Mouse (Mus musculus) spleen, adult 2 months (tissue): Measurements from ENCODE around the gene Fam131c. TPM values are rescaled to one million over a fixed set of nuclear protein-coding genes. Genes with fewer than 3 reads are reported as not detected.

Experiments
- DNase-seq, 2 experiments: peaks; one replicate each; pipeline versions ENCODE4 v3.0.0 to v3.0.0-alpha.2; 2012 to 2021; ENCODE audit warnings: low spot score in 2 of 2, low read depth in 1 of 2
- H3K27ac ChIP-seq: fragments of 200-500 bp; 2 replicates; pipeline ENCODE4 v1.5.1; 2012; ENCODE audit warnings: low read length, inconsistent platforms; ENCODE audit not compliant: insufficient read depth
- H3K27me3 ChIP-seq: fragments of 200-500 bp; 2 replicates; pipeline ENCODE4 v1.6.1; 2012; ENCODE audit warnings: mild to moderate bottlenecking, moderate library complexity, low read length, inconsistent platforms; ENCODE audit not compliant: control insufficient read depth, insufficient read depth
- H3K36me3 ChIP-seq: fragments of 200-500 bp; 2 replicates; pipeline ENCODE4 v1.6.1; 2012; ENCODE audit warnings: mild to moderate bottlenecking, low read length, inconsistent platforms; ENCODE audit not compliant: control insufficient read depth, insufficient read depth
- H3K4me1 ChIP-seq: fragments of 200-500 bp; 2 replicates; pipeline ENCODE4 v1.6.1; 2011; ENCODE audit warnings: inconsistent platforms; ENCODE audit not compliant: control insufficient read depth, insufficient read depth, insufficient read length
- H3K4me3 ChIP-seq: fragments of 200-500 bp; 2 replicates; pipeline ENCODE4 v1.5.1; 2011; ENCODE audit warnings: mild to moderate bottlenecking, inconsistent platforms; ENCODE audit not compliant: insufficient read depth, insufficient read length; ENCODE audit errors: extremely low read depth
- CTCF ChIP-seq: fragments of 200-500 bp; IDR thresholded peaks from 2 replicates; pipeline ENCODE4 v1.5.1; 2011; ENCODE audit warnings: mild to moderate bottlenecking, inconsistent platforms; ENCODE audit not compliant: insufficient read depth, insufficient read length, insufficient replicate concordance; ENCODE audit errors: extremely low read depth
- POLR2A ChIP-seq: fragments of 200-500 bp; IDR thresholded peaks from 2 replicates; pipeline ENCODE4 v1.6.1; 2011; ENCODE audit warnings: low read depth, low read length, inconsistent platforms
- WGBS: fragments of 180-500 bp; shearing (Covaris S2); methylation state at CpG from one replicate; pipeline ENCODE4 v1.1.7; 2018; 5-methylcytosine and 5-hydroxymethylcytosine counted together
- polyA plus RNA-seq: library from polyadenylated mRNA; depleted of rRNA; stranded (reverse); fragments of >200 nt; gene quantifications from 2 replicates; pipeline ENCODE4 v1.2.3, GENCODE M21; 2012

Fam131c gene
- polyA plus RNA-seq, 1 experiment: 0.22 TPM

- H3K27me3 ChIP-seq: no peaks in the 10 kb centered on the region
- no peak for TF ChIP-seq CTCF
- no peak for TF ChIP-seq POLR2A
- 15% methylated on average over 27 of the region's 27 CpGs for WGBS
- peaks cover 10% of the 10 kb centered on the region; the same call in 1 of the 2 replicates for H3K4me1 ChIP-seq
- H3K27ac ChIP-seq: no peak overlapping the region
- H3K36me3 ChIP-seq: no peaks in the 10 kb centered on the region
- no peak overlapping the region for H3K4me3 ChIP-seq
- DNase-seq: peak; percentile 60 to 69
These were observed 51.6 kb downstream of the Fam131c start for GRCm38 (mm10) chr4:141419398-141420191.

DNA sequence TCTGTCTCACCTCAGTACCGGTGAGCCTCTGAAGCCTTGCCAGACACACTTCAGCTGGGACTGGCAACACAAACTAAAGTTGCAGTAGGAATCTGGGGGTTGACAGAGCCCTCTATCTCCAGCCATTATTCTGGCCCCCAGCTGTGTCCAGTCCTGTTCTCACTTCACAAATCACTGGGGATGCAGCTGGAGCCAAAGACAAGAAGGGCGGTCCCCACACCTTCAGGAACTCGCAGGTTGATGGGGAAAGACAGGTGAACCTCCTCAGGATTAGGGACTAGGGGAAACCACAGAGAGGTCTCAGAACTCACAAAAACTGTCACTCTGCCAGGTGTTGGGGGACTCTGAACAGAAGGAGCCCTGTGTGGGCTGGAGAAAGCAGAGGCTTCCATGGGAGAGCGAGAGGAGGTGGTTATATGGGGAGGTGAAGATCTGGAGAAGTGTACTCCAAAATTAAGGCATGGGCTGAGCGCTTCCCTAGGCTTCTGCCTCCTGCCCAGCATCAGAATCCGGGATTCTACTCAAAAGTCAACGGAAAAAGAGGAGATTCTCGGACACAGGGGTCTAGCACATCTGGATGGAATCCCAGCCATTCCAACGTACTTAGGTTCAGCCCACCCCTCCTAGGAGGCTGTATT, 52.3 kb downstream of the Fam131c start, which contains the start of gene Hspb7:
TSS of gene Hspb7 (plus strand) at position 588 of the 638 bp plus-strand sequence.
- Histone ChIP-seq H3K36me3 (no peaks in the 10 kb centered on the region), H3K4me3 (no peak within 1 kb of the TSS), H3K27ac (no peak within 1 kb of the TSS), H3K27me3 (no peaks in the 10 kb centered on the region), H3K4me1 (peaks cover 13% of the 10 kb centered on the region; the same call in 1 of the 2 replicates)
- DNase-seq: no peak
- WGBS: 72% methylated on average over 9 of the region's 9 CpGs
- no peak for TF ChIP-seq CTCF
- no peak for TF ChIP-seq POLR2A

DNA sequence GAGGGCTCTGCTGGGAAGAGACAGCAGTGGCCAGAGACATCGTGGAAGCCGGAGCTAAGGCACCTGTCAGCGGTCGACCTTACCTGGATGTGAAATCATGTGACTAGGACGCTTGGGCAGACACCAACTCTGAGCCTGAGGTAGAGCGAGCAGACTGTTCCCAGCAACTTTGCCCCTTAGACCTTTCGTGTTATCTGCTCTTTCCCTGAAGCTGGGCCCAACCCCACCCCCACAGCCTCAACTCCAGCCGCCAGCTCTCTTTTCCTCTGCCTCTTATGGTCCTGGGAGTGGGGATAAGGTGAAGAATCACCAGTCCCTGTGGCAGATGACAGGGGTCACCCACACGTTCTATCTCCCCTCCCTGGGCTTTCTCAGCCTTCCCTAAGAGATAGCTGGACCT, 52.9 kb downstream of the Fam131c start:
- Histone ChIP-seq H3K4me3 (no peak overlapping the region), H3K27ac (no peak overlapping the region), H3K27me3 (no peaks in the 10 kb centered on the region), H3K36me3 (no peaks in the 10 kb centered on the region), H3K4me1 (peaks cover 14% of the 10 kb centered on the region; the same call in 1 of the 2 replicates)
- WGBS: 89% methylated on average over 9 of the region's 9 CpGs
- no peak for DNase-seq
- no peak for TF ChIP-seq POLR2A
- TF ChIP-seq CTCF: no peak

DNA sequence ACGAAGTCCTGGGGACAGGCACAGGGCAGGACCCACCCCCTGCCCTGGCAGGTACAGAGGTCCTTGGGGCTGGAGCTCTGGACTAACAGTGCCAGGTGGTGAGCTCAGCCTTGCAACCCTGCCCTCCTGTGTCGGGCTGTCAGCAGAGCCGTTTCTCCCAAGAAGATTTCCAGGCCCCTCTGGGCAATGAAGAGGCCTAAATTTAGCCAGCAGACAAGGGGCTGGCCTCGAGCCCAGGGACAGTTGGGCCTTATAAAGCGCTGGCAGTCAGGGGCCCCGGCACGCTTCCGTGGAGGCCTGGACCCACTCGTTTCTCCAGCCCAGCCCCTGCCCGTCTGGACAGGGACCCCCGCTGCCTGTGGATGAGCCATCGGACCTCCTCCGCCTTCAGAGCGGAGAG, 53.4 kb downstream of the Fam131c start:
- 90% methylated on average over 14 of the region's 14 CpGs for WGBS
- peaks cover 14% of the 10 kb centered on the region; the same call in 1 of the 2 replicates for H3K4me1 ChIP-seq
- no peak for DNase-seq
- H3K27ac ChIP-seq: no peak overlapping the region
- H3K4me3 ChIP-seq: no peak overlapping the region
- H3K27me3 ChIP-seq: no peaks in the 10 kb centered on the region
- H3K36me3 ChIP-seq: no peaks in the 10 kb centered on the region
- no peak for TF ChIP-seq CTCF
- TF ChIP-seq POLR2A: no peak

GRCm38 (mm10) chr4:141422841-141423240, 54.8 kb downstream of the Fam131c start:
- no peak overlapping the region for H3K27ac ChIP-seq
- H3K36me3 ChIP-seq: no peaks in the 10 kb centered on the region
- no peak for TF ChIP-seq POLR2A
- 88% methylated on average over 5 of the region's 5 CpGs for WGBS
- no peak overlapping the region for H3K4me3 ChIP-seq
- H3K4me1 ChIP-seq: peaks cover 14% of the 10 kb centered on the region; the same call in 1 of the 2 replicates
- no peak for DNase-seq
- H3K27me3 ChIP-seq: no peaks in the 10 kb centered on the region

- Histone ChIP-seq H3K27ac (no peak overlapping the region), H3K36me3 (no peaks in the 10 kb centered on the region), H3K4me3 (no peak overlapping the region), H3K27me3 (no peaks in the 10 kb centered on the region), H3K4me1 (peaks cover 14% of the 10 kb centered on the region; the same call in 1 of the 2 replicates)
- no peak for DNase-seq
- TF ChIP-seq POLR2A: no peak
- TF ChIP-seq CTCF: no peak
- WGBS: 81% methylated on average over 5 of the region's 5 CpGs
These were observed 55.3 kb downstream of the Fam131c start for GRCm38 (mm10) chr4:141423288-141423687.
